Mouse (Mus musculus) urinary bladder, adult 18-20 months (tissue): ENCODE results near the gene Cep41.

Experiments used
- DNase-seq, 2 experiments: peaks; one replicate each; pipeline ENCODE4 v3.0.0; 2022; ENCODE audit warnings: low spot score in 2 of 2, mixed read lengths in 2 of 2

The Cep41 gene

DNA sequence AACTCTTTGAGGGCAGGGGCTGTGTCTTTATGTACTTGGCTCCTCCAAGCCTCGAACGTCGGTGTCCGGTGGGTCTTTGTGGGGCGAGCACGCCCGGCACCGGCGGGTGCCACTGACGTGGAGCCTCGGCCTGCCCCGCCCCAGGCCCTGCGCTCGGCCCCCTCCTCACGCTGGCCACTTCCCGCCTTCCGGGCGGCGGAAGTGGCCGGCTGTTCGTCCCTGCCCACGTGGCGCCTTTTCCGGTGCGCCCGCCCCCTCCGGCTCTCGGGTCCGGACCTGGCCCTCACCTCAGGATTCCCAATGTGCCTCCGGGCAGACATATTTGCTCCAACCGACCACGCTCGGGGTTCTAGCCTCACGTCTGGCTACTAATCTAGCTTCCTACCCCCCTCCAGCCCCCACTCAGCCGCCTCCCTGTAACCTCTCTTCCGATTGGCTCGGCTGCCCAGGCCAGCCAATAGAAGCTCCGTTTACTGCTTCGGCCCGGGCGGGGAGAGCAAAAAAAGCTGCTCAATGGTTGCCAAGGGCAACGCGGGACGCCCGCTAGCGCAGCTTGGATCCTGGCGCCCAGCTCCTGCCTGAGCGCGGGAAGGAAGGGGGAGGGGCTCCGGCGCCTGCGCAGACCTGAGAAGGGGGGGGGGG is at the start of gene Cep41:
TSS of gene Cep41 (minus strand) at position 400 of the 642 bp plus-strand sequence.
- DNase-seq: peak; percentile 91 to 96

- DNase-seq: no peak
These were observed 45.7 kb upstream of the Cep41 start for GRCm38 (mm10) chr6:30739177-30739747.

- DNase-seq: peak in 1 of 2 experiments; percentile 9
These were observed 45.0 kb upstream of the Cep41 start for GRCm38 (mm10) chr6:30738464-30739006.

DNA sequence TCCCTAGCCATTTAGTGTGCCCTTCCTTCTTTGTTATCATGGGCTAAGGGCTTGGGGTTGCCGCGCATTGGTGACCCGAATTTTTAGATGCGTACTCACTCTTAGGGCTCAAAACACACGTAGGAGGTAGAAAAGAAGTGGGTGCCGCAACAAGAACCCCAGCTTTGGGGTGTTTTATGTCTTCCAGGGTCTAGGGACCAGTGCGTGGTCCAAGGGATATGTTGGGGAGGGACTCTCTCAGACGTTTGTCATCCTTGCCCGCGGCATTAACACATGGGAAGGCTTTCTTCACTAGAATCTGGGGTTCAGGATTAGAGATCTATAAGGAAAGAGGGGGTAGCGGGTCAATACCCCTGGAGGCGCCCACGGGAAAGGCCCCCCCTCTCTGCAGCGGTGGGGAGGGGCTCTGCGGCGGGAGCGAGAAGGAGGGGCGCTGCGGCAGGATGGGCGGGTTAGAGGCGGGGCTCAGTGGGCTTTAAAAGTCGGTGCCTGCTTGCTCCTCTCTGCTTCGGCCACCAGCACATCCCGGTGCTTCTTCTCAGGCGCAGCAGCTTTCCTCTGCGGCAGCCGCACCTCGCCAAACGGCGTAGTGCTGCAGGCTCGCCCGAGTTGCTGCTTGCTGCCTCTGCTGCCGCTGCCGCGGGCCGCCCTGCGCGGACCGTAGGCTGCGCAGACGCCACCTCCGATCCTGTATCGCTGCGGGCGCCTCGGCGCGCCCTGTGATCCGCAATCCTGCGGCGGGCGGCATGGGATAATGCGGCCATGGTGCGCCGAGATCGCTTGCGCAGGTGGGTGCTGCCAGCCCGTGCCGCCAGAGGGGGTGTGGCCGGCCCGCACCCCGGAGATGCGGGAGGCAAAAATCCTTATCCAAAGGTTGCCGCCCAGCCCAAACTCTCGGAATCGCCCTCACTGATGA is 44.3 kb upstream of the Cep41 start:
- DNase-seq: peak; percentile 17 to 25

GRCm38 (mm10) chr6:30736864-30737547 is 43.5 kb upstream of the Cep41 start:
- peak; percentile 14 to 35 for DNase-seq

DNA sequence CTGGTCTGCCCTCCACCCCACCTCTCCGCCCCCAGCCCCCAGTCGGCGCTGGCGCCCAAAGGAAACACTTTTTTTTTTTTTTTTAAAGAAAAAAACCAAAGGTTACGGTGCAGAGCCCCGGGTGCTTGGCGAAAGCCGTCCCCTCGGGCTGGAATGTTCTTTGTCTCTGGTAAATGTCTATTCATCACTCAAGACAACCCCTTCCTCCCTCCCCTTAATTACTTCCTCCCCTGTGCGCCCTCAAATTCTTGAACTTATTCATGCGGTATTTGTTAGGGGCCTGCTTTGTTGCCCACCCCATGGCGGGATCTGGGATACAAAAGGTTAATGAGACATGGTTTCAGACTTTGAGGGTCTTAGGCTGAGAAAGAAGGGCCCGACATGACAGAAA is 42.8 kb upstream of the Cep41 start:
- DNase-seq: no peak

GRCm38 (mm10) chr6:30735728-30736371 is 42.3 kb upstream of the Cep41 start:
- DNase-seq: no peak

DNA sequence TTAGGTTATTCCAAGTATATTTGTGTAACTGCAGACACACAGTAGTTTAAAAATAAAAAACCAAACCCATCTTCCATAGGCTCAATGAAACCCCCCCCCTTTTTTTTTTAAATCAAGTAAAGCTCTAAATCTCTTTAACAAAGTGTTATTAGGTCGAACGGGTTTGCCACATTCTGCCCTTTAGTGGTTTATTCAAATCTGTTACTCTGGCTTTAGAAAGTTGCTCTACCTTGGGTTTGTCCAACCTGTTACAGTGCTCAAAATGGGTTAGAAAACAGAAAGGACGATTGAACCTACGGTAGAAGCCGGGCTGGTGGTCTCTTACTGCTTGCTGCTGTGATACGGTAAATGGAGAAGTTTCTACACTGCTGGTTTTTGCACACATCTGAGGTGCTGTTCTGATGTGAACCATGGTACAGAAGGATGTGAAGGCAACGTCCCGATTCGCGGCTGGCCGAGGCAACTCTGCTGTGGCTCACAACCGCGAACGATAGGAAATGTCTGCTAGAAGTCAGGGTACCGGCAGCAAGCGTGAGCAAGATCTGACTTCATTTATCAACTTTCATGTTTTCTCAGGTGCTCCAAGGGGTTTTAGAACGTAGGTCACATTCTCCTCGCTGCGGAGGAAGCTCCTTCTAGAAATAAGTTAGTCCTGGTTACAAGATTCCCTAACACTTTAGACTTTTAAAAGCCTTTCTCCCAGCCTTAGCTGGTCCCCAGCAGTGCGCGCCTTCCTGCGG is 41.6 kb upstream of the Cep41 start:
- DNase-seq: no peak

DNA sequence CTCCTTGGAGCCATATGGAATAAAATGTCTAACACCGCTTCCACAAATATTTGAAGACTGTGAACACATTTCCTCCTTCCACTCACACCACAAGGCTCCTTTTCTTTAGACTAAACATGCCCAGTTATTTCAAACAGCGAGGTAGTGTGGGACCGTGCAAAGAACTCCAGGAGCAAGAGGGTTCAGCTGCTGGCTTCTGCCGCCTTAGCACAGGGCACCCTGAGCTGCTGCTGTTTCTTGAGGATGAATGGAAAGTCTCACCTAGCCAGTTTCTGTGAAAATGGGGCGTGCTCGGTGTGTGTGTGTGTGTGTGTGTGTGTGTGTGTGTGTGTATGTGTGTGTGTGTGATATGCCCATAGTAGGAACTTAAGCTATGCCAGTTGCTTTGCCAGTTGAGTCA is 40.9 kb upstream of the Cep41 start:
- DNase-seq: no peak

GRCm38 (mm10) chr6:30732571-30733130 is 39.1 kb upstream of the Cep41 start:
- no peak for DNase-seq

GRCm38 (mm10) chr6:30730301-30730971 is 36.9 kb upstream of the Cep41 start:
- DNase-seq: no peak

DNA sequence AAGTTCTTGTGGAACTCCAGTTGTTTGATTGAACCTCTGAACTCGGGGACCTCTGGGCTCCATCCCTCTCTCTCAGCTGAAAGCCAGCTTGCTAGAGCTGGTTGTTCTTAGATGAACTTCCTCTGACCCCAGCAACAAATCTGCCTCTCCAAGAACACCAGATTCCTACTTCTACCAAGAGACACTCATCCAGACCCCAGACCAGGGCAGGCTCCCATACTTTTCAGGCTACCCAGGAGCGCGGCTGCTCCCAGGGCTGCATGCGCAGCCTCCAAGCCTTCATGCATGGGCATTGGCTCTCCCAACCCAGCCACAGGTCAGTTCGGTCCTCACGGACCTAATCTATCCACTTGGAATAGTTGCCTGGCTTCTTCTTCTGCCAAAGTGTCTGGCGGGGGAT is 29.8 kb upstream of the Cep41 start, which contains the start of gene Mest:
TSS of gene Mest (plus strand) at position 217 of the 400 bp plus-strand sequence.
- DNase-seq: no peak

GRCm38 (mm10) chr6:30722385-30723164 is 29.0 kb upstream of the Cep41 start:
- DNase-seq: no peak

- no peak for DNase-seq
These were observed 23.2 kb upstream of the Cep41 start for GRCm38 (mm10) chr6:30716796-30717195.

DNA sequence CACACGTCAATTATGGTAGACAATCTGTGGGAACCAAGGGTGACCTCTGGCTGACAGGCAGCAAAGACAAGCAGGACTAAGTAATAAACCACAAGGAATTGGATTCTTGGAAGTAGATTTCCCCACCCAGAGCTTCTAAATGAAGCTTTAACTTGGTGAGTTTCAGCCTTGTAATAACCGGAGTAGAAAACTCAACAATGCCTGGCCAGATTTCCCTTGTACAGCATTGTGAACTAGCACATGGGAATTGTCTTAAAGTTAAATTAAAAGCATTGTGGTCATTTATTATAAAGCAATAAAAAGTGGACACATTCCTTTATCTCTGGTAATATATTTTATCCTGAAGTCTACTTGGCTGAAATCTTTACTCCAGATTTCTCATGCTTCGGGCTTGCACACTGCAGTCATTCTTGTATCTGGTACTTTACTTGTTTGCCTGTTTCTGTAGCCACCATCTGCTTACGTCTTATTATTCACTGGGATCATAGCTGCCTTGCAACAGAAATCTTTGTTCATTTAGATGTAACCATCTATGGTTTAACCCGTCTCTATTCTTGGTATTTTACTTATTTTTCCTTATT is 21.4 kb upstream of the Cep41 start:
- DNase-seq: no peak

GRCm38 (mm10) chr6:30713896-30714295 is 20.3 kb upstream of the Cep41 start:
- DNase-seq: no peak

DNA sequence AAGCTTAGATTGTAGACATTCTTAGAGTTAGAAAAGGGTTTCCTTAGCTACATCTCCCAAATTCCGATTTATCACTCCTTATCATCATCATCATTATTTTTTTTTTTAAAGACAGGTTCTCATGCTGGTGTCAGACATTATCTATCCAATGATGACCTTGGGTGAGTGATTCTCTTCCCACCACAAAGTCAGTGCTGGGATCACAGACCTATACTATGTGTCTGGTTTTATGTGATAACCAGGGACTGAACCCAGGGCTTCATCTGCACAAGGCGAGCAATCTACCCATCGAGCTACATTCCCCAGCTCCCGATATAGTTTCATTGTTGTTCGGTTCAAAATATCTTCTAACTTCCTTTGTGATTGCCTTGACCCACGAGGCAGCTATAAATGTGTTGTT is 19.9 kb upstream of the Cep41 start:
- DNase-seq: no peak

DNA sequence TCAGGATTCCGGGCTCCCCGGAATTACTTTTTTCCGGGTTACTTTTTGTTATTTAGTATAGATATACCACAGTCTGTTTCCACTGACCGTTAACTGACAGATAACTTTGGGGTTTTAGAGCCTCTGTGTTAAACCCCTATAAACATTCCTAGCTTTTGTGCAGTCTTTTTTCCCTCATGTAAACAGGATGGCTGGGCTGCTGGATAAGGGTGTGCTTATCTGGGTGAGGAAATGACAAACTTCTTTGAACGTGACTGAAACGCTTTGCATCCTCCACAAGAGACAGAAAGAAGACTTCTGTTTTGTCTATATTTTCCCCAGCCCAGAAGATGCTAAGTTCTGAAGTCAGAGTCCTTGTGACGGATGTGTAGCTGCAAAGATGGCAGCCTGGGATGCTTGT is 18.9 kb upstream of the Cep41 start:
- no peak for DNase-seq
